Mouse (Mus musculus) heart, adult 2 months (tissue): ENCODE measurements at regions not wholly inside any gene's neighbourhood (a gene's known extent, or its start where the extent isn't known, plus 50 kb on each side); places are given as distances from the start of the nearest gene placed in this dataset.

Experiments
- CTCF ChIP-seq: fragments of 200-600 bp; IDR thresholded peaks from 2 replicates; pipeline ENCODE4 v1.8.1; 2022; ENCODE audit warnings: antibody characterized with exemption, mild to moderate bottlenecking, moderate library complexity
- EP300 ChIP-seq: fragments of 200-500 bp; IDR thresholded peaks from 2 replicates; pipeline ENCODE4 v1.6.1; 2011; ENCODE audit warnings: low read depth, low read length, control low read depth; ENCODE audit not compliant: insufficient read depth
- POLR2A ChIP-seq: fragments of 200-500 bp; IDR thresholded peaks from 2 replicates; pipeline ENCODE4 v1.6.1; 2011; ENCODE audit warnings: mild to moderate bottlenecking, low read depth, low read length, control low read depth; ENCODE audit not compliant: insufficient read depth

DNA sequence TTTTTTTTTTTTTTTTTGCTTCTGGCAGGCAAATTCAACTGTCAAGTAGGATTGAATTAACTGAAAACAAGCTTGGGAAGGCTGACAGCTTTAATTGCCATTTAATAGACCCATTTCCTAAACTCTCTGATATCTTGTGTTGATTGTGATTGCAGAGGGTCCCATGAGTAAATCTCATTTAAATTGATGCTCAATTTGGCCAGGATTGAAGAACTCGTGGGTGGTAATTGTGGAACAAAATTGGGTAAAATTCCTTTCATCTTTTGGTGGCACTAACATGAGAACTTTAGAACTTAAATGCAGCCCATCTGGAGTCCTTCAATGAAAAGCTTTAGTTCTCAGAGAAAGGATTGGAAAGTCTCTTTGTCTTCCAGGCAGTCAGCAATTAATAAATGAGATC, 287.7 kb upstream of the Nbea start:
- TF ChIP-seq CTCF (no peak), POLR2A (no peak), EP300 (no peak)
